In the genomic region with DNA sequence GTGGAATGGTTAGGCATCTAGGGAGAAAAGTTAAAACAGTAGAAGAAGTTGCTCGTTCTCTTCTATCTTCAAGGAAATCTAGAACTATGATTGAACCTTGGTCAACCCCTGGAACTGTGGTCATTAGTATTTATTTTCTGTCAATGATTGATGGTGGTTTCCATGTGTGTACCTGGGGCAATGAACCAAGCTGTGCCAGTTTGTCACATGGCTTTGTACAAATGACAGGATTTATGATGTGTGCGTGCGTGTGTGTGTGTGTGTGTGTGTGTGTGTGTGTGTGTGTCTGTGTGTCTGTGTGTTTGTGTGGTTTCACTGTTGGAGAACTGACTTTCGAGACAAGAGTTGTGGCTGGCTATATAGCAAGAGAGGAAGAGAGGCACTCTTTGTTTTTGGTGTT, we compare ENCODE assay signal across 21 mouse cellular contexts. TPM values are rescaled to one million over a fixed set of nuclear protein-coding genes. Genes with fewer than 3 reads are reported as not detected.
DNase-seq lines count a peak whose midpoint lies in the region; ATAC-seq lines count a peak whose summit lies in the region.
"Had no signal": no experiment of that assay in that cellular context is flagged by ENCODE, and none has a peak within 500 bp of the region (broad histone marks: within the 10 kb centered on the region; RNA-seq: fewer than 3 reads in every experiment).

No protein-coding gene starts in this region.

- H3K4me3 ChIP-seq in hindbrain, embryonic 16.5 days (ENCODE audit: low read length): no peak overlapping the region
- H3K4me3 ChIP-seq: heart, adult 2 months; heart, embryonic 15.5 days; hindbrain, embryonic 10.5 days; limb, embryonic 15.5 days; myocyte; neural tube, embryonic 15.5 days had no signal

- H3K36me3 ChIP-seq in hindbrain, embryonic 16.5 days (ENCODE audit: control insufficient read depth, insufficient read depth, low read length): no peaks in the 10 kb centered on the region
- H3K36me3 ChIP-seq: heart, embryonic 15.5 days; hindbrain, embryonic 10.5 days; limb, embryonic 15.5 days; neural tube, embryonic 15.5 days had no signal

- H3K9ac ChIP-seq in hindbrain, embryonic 16.5 days (ENCODE audit: low read depth, low read length): no peak overlapping the region
- H3K9ac ChIP-seq: heart, embryonic 15.5 days; limb, embryonic 15.5 days; neural tube, embryonic 15.5 days had no signal

- 89% methylated on average over 4 of the region's 4 CpGs for WGBS in hindbrain, embryonic 16.5 days

- peaks cover 12% of the 10 kb centered on the region for H3K4me1 ChIP-seq in hindbrain, embryonic 16.5 days (ENCODE audit: control insufficient read depth, insufficient read depth, low read depth, low read length)

- no peaks in the 10 kb centered on the region for H3K27me3 ChIP-seq in hindbrain, embryonic 16.5 days (replicated peaks; ENCODE audit: control insufficient read depth, insufficient read depth, low read length)
- H3K27me3 ChIP-seq: heart, embryonic 15.5 days; limb, embryonic 15.5 days; neural tube, embryonic 15.5 days had no signal

- H3K4me2 ChIP-seq in hindbrain, embryonic 16.5 days (ENCODE audit: low read length): no peak overlapping the region
- H3K4me2 ChIP-seq: heart, embryonic 15.5 days; limb, embryonic 15.5 days; neural tube, embryonic 15.5 days had no signal

- no peaks in the 10 kb centered on the region for H3K9me3 ChIP-seq in hindbrain, embryonic 16.5 days (ENCODE audit: control insufficient read depth, low read length)
- H3K9me3 ChIP-seq: heart, embryonic 15.5 days; hindbrain, embryonic 10.5 days; limb, embryonic 15.5 days; neural tube, embryonic 15.5 days had no signal

- no peak for ATAC-seq in hindbrain, embryonic 16.5 days
- ATAC-seq: activated CD4-positive, CD25-positive, alpha-beta regulatory T cell, adult 4 months; inflammation-experienced regulatory T-cells, adult 6 months; Patski had no signal

- DNase-seq in urinary bladder, postnatal 14 days (ENCODE audit: low spot score): peak; percentile 35
- DNase-seq in urinary bladder, adult 2 months (ENCODE audit: low spot score): no peak
- DNase-seq in kidney, adult 8-10 months: peak; percentile 62 to 83
- peak; percentile 68 to 78 for DNase-seq in kidney, postnatal 36 days
- no peak for DNase-seq in spleen, postnatal 4 days (ENCODE audit: low spot score in 2 of 2)
- DNase-seq in frontal cortex, postnatal 25 days (ENCODE audit: low spot score in 2 of 2): no peak
- DNase-seq: adrenal gland, postnatal 25 days; cerebellum, adult 18-20 months; gastrocnemius, postnatal 10 days; heart, adult 2 months; midbrain, embryonic 14.5 days; thymus, postnatal 25 days had no signal

- no peak overlapping the region for H3K27ac ChIP-seq in hindbrain, embryonic 16.5 days (ENCODE audit: low read depth, low read length)
- H3K27ac ChIP-seq: heart, adult 2 months; heart, embryonic 15.5 days; hindbrain, embryonic 10.5 days; limb, embryonic 15.5 days; neural tube, embryonic 15.5 days had no signal

RNA-seq across cellular contexts. Expression of a gene that starts 2.8 kb away (rescaled TPM):
- 25.4 and 34.1 TPM in 2 replicates for polyA plus RNA-seq in urinary bladder, adult 2 months (2012; rRNA removed)
- polyA plus RNA-seq in hindbrain, embryonic 16.5 days (2015; fragmentation: Nextera tagmentation; extraction: Ambion mirVana): 26.8 and 30.2 TPM in 2 replicates

RNA-seq across cellular contexts. Expression of a gene that starts 14.1 kb away (rescaled TPM):
- polyA plus RNA-seq in urinary bladder, adult 2 months (2012; rRNA removed): 2.9 and 3.1 TPM in 2 replicates
- polyA plus RNA-seq in hindbrain, embryonic 16.5 days (2015; fragmentation: Nextera tagmentation; extraction: Ambion mirVana): 4.4 and 4.9 TPM in 2 replicates

RNA-seq across cellular contexts. Expression of a gene that starts 37.0 kb away (rescaled TPM):
- polyA plus RNA-seq in urinary bladder, adult 2 months (2012; rRNA removed): 429 and 491 TPM in 2 replicates
- polyA plus RNA-seq in hindbrain, embryonic 16.5 days (2015; fragmentation: Nextera tagmentation; extraction: Ambion mirVana): 1,339 and 1,421 TPM in 2 replicates

RNA-seq across cellular contexts. Expression of a gene that starts 37.1 kb away (rescaled TPM):
- 12.7 and 15.1 TPM in 2 replicates for polyA plus RNA-seq in urinary bladder, adult 2 months (2012; rRNA removed)
- 4.4 and 5.0 TPM in 2 replicates for polyA plus RNA-seq in hindbrain, embryonic 16.5 days (2015; fragmentation: Nextera tagmentation; extraction: Ambion mirVana)

RNA-seq across cellular contexts. Expression of a gene that starts 38.5 kb away (rescaled TPM):
- 34.1 and 36.3 TPM in 2 replicates for polyA plus RNA-seq in urinary bladder, adult 2 months (2012; rRNA removed)
- polyA plus RNA-seq in hindbrain, embryonic 16.5 days (2015; fragmentation: Nextera tagmentation; extraction: Ambion mirVana): 77.6 and 80.6 TPM in 2 replicates

Comparison
In these comparisons a context has a peak if more than half of its experiments do, and no peak if none do; other contexts are left out.
1. DNase-seq: peak in urinary bladder, postnatal 14 days (single experiment), kidney, adult 8-10 months (2 of 2) and kidney, postnatal 36 days (2 of 2); none in urinary bladder, adult 2 months (single experiment), spleen, postnatal 4 days (0 of 2) and frontal cortex, postnatal 25 days (0 of 2).